Mouse (Mus musculus) lung, adult 2 months (tissue): Measurements from ENCODE around the gene Ksr2.

Experiments
- CTCF ChIP-seq: fragments of 200-500 bp; IDR thresholded peaks from 2 replicates; pipeline ENCODE4 v1.5.1; 2011; ENCODE audit warnings: mild to moderate bottlenecking, low read length, control low read depth; ENCODE audit not compliant: insufficient read depth
- POLR2A ChIP-seq: fragments of 200-500 bp; IDR thresholded peaks from 2 replicates; pipeline ENCODE4 v1.6.1; 2011; ENCODE audit warnings: low read depth, mild to moderate bottlenecking, control low read depth, low read length, borderline replicate concordance; ENCODE audit errors: extremely low read depth

DNA sequence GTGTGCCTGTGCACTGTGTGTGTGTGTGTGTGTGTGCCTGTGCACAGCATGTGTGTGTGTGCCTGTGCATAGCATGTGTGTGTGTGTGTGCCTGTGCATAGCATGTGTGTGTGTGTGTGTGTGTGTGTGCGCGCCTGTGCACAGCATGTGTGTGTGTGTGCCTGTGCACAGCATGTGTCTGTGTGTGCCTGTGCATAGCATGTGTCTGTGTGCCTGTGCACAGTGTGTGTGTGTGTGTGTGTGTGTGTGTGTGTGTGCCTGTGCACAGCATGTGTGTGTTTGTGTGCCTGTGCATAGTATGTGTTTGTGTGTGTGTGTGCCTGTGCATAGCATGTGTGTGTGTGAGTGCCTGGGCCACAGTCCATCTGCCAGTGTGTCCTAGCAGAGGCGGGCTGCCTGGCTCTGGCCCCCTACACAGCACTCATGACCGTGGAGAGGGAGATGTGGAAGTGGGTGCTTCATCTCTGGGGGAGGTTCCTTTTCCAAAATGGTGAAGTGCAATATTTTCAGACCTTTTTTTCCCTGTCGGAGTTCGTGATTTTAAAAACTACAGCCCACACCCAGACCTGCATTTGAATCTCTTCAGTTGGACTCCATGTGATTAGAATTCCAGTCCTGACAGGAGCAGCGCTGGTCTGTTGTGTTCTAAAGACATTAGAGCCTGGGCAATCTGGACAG, 39.3 kb upstream of the Ksr2 start:
- no peak for TF ChIP-seq CTCF
- TF ChIP-seq POLR2A, result no peak
